Mouse (Mus musculus): ENCODE results near the gene Ppp1r27. TPM values are rescaled to one million over a fixed set of nuclear protein-coding genes. Genes with fewer than 3 reads are reported as not detected.
A peak's percentile ranks its signal among the peaks of the same experiment; 100 is the strongest.

The Ppp1r27 gene
- polyA plus RNA-seq, 1 experiment, result 1.0 TPM

- Histone ChIP-seq H3K27me3 (ENCODE audit: control insufficient read depth, insufficient read depth, insufficient read length) (no peaks in the 10 kb centered on the region), H3K79me2 (ENCODE audit: control insufficient read depth, insufficient read depth) (peaks cover 32% of the 10 kb centered on the region), H3ac (ENCODE audit: control insufficient read depth, insufficient read length) (no peak overlapping the region), H3K36me3 (ENCODE audit: control insufficient read depth, insufficient read depth) (peaks cover 24% of the 10 kb centered on the region), H3K4me3 (peak overlapping the region; percentile 99), H3K4me2 (ENCODE audit: low read depth) (peak overlapping the region; percentile 100)
- peak; percentile 42 for TF ChIP-seq POLR2AphosphoS2 (IDR thresholded peaks at IDR 0.05; ENCODE audit: insufficient read length, low read depth)
- TF ChIP-seq CEBPB (IDR thresholded peaks at IDR 0.05; ENCODE audit: insufficient read depth, poor library complexity, severe bottlenecking), result no peak
Measured at GRCm38 (mm10) chr11:120578694-120579243, 27.8 kb upstream of the Ppp1r27 start.

- H3K4me2 ChIP-seq (ENCODE audit: low read depth), result no peak overlapping the region
- no peak overlapping the region for H3K4me3 ChIP-seq
- peaks cover 24% of the 10 kb centered on the region for H3K36me3 ChIP-seq (ENCODE audit: control insufficient read depth, insufficient read depth)
- H3K27me3 ChIP-seq (ENCODE audit: control insufficient read depth, insufficient read depth, insufficient read length), result no peaks in the 10 kb centered on the region
- no peak for TF ChIP-seq SRF (IDR thresholded peaks at IDR 0.05; ENCODE audit: control insufficient read depth, insufficient read length, low read depth)
- peak; percentile 26 for TF ChIP-seq POLR2AphosphoS2 (IDR thresholded peaks at IDR 0.05; ENCODE audit: insufficient read length, low read depth)
- TF ChIP-seq E2F4 (IDR thresholded peaks at IDR 0.05; ENCODE audit: insufficient read depth), result no peak
- no peak for TF ChIP-seq CEBPB (IDR thresholded peaks at IDR 0.05; ENCODE audit: insufficient read depth, poor library complexity, severe bottlenecking)
- H3K79me2 ChIP-seq (ENCODE audit: control insufficient read depth, insufficient read depth), result peaks cover 32% of the 10 kb centered on the region
- H3ac ChIP-seq (ENCODE audit: control insufficient read depth, insufficient read length), result no peak overlapping the region
Measured at GRCm38 (mm10) chr11:120578024-120578693, 27.2 kb upstream of the Ppp1r27 start.

DNA sequence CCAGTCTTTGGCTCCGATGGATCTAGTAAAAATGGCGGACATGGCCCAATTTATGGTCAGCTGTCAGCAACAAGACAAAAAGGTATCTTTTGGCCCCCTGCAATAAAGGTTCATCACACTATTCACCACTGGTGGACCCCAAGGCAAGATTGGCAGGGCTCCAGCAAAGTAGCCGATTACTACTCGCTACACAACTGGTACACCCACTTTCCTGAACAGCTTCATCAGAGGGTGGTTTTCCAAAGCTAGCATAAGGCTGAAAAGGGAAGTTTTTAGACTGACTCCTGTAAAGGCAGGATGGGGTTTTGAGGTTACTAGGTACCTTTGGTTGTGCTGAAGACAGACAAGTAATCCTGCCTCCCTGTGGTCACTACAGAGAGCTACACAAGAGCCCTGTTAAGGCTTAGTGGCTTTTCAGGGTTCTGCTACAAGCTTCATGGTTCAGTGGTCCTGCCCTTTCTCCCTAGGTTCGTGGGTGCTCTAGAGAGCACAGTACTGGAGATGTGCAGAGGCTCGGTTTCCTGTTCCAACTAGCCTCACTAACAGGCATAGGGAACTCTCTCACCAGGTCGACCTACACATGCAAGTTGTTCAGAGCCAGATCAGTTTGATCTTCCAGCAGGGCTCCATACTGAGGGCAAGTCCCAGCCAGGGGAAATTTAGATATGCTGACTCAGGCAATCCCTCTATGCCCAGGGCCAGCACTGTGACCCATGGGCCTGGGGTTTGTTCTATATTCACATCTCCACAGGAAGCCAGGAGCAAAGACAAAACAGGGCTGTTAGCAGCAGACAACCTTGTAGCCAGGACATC, 26.5 kb upstream of the Ppp1r27 start:
- Histone ChIP-seq H3K4me2 (ENCODE audit: low read depth) (no peak overlapping the region), H3K27me3 (ENCODE audit: control insufficient read depth, insufficient read depth, insufficient read length) (no peaks in the 10 kb centered on the region)
- TF ChIP-seq MYOG (IDR thresholded peaks at IDR 0.05; ENCODE audit: control insufficient read depth in 1 of 3, insufficient read depth in 1 of 3, insufficient read length in 2 of 3, low read depth in 2 of 3) (no peak), USF1 (IDR thresholded peaks at IDR 0.05; ENCODE audit: low read depth) (no peak), POLR2A (IDR thresholded peaks at IDR 0.05; ENCODE audit: insufficient read length, low read depth) (no peak), POLR2AphosphoS2 (IDR thresholded peaks at IDR 0.05; ENCODE audit: insufficient read length, low read depth) (peak; percentile 8), REST (IDR thresholded peaks at IDR 0.05; ENCODE audit: insufficient read depth, insufficient read length) (no peak), TCF12 (IDR thresholded peaks at IDR 0.05; ENCODE audit: insufficient read depth, poor library complexity, severe bottlenecking) (no peak), CEBPB (IDR thresholded peaks at IDR 0.05; ENCODE audit: insufficient read depth, poor library complexity, severe bottlenecking) (no peak), MAX (IDR thresholded peaks at IDR 0.05; ENCODE audit: low read depth) (no peak), E2F4 (IDR thresholded peaks at IDR 0.05; ENCODE audit: insufficient read depth) (no peak)

DNA sequence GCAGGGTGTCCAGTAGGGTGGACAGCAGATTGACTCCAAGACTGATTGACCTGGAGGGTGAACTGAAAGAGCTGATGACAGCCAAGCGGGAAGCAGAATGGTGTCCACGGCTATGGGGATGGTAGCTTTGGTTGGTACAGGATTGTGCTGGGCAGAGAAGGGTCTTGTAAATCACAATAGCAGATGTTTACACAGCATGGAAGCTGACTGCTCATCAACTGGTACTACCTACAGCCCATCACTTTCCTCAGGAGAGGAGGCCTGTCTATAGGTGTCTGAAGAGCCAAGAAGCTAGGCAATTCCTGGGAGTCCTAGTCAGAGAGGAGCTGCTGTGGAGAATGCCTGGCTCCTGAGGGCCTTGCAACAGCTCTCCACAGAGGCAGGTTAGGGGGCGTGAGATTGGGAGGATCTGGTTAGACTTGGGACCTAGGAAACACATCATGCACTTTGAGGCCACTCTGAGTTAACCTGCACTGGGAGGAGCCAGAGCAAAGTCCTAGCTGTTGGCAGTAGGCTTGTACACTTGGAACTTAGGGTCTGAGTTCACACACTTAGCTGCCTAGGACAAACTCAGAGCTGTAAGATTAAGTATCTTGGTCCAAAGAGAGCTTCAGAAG, 25.5 kb upstream of the Ppp1r27 start:
- peaks cover 24% of the 10 kb centered on the region for H3K36me3 ChIP-seq (ENCODE audit: control insufficient read depth, insufficient read depth)
- no peak overlapping the region for H3ac ChIP-seq (ENCODE audit: control insufficient read depth, insufficient read length)
- no peak overlapping the region for H3K4me3 ChIP-seq
- no peak overlapping the region for H3K4me2 ChIP-seq (ENCODE audit: low read depth)
- TF ChIP-seq MAX (IDR thresholded peaks at IDR 0.05; ENCODE audit: low read depth), result no peak
- no peak for TF ChIP-seq CEBPB (IDR thresholded peaks at IDR 0.05; ENCODE audit: insufficient read depth, poor library complexity, severe bottlenecking)
- peak; percentile 16 for TF ChIP-seq POLR2A (IDR thresholded peaks at IDR 0.05; ENCODE audit: insufficient read length, low read depth)
- peak; percentile 80 for TF ChIP-seq POLR2AphosphoS2 (IDR thresholded peaks at IDR 0.05; ENCODE audit: insufficient read length, low read depth)
- H3K79me2 ChIP-seq (ENCODE audit: control insufficient read depth, insufficient read depth), result peaks cover 43% of the 10 kb centered on the region
- H3K27me3 ChIP-seq (ENCODE audit: control insufficient read depth, insufficient read depth, insufficient read length), result no peaks in the 10 kb centered on the region

More for the DNA sequence above, 26.5 kb upstream of the Ppp1r27 start:
- H3K4me3 ChIP-seq, result no peak overlapping the region
- H3K36me3 ChIP-seq (ENCODE audit: control insufficient read depth, insufficient read depth), result peaks cover 24% of the 10 kb centered on the region
- peaks cover 34% of the 10 kb centered on the region for H3K79me2 ChIP-seq (ENCODE audit: control insufficient read depth, insufficient read depth)
- no peak overlapping the region for H3ac ChIP-seq (ENCODE audit: control insufficient read depth, insufficient read length)

DNA sequence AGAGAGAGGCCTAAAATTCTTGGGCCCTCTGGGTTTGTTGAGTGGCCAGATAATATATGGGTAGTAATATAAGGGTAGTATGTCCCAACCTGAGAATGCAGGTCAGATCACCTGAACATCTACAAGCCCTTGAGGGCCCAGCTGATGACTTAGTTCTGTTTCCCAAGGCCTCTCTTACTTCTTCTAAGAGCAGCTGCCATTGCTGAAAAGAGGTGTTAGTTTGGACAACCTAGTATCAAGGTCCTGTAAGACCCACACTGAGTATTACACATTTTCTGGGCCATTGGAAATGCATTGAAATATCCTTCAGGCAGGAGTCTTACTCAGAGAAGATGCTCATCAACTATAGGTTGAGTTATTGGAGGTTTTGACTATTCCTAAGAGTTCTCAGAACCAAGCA, 25.0 kb upstream of the Ppp1r27 start:
- H3K79me2 ChIP-seq (ENCODE audit: control insufficient read depth, insufficient read depth), result peaks cover 48% of the 10 kb centered on the region
- no peak for TF ChIP-seq SRF (IDR thresholded peaks at IDR 0.05; ENCODE audit: control insufficient read depth, insufficient read length, low read depth)
- no peak for TF ChIP-seq USF1 (IDR thresholded peaks at IDR 0.05; ENCODE audit: low read depth)
- TF ChIP-seq MYOD1 (IDR thresholded peaks at IDR 0.05; ENCODE audit: control insufficient read depth in 1 of 3, insufficient read length in 2 of 3, low read depth in 2 of 3), result no peak
- no peak for TF ChIP-seq E2F4 (IDR thresholded peaks at IDR 0.05; ENCODE audit: insufficient read depth)
- no peak for TF ChIP-seq TCF3 (IDR thresholded peaks at IDR 0.05; ENCODE audit: insufficient read length, low read depth)
- TF ChIP-seq CEBPB (IDR thresholded peaks at IDR 0.05; ENCODE audit: insufficient read depth, poor library complexity, severe bottlenecking), result no peak
- TF ChIP-seq TCF12 (IDR thresholded peaks at IDR 0.05; ENCODE audit: insufficient read depth, poor library complexity, severe bottlenecking), result no peak
- TF ChIP-seq REST (IDR thresholded peaks at IDR 0.05; ENCODE audit: insufficient read depth, insufficient read length), result no peak
- no peak for TF ChIP-seq MYOG (IDR thresholded peaks at IDR 0.05; ENCODE audit: control insufficient read depth in 1 of 3, insufficient read depth in 1 of 3, insufficient read length in 2 of 3, low read depth in 2 of 3)
- no peak for TF ChIP-seq POLR2AphosphoS2 (IDR thresholded peaks at IDR 0.05; ENCODE audit: insufficient read length, low read depth)
- no peak for TF ChIP-seq POLR2A (IDR thresholded peaks at IDR 0.05; ENCODE audit: insufficient read length, low read depth)
- no peak for TF ChIP-seq MAX (IDR thresholded peaks at IDR 0.05; ENCODE audit: low read depth)
- no peak overlapping the region for H3ac ChIP-seq (ENCODE audit: control insufficient read depth, insufficient read length)
- peaks cover 24% of the 10 kb centered on the region for H3K36me3 ChIP-seq (ENCODE audit: control insufficient read depth, insufficient read depth)
- H3K27me3 ChIP-seq (ENCODE audit: control insufficient read depth, insufficient read depth, insufficient read length), result no peaks in the 10 kb centered on the region
- no peak overlapping the region for H3K4me2 ChIP-seq (ENCODE audit: low read depth)
- no peak overlapping the region for H3K4me3 ChIP-seq

Measured in myocyte (in vitro differentiated cells).